Mouse (Mus musculus) midbrain, embryonic 12.5 days (tissue): ENCODE data around the gene Adk. TPM values are rescaled to one million over a fixed set of nuclear protein-coding genes. Genes with fewer than 3 reads are reported as not detected.

ENCODE experiments used
- ATAC-seq: fragments of 200-750 bp; cut with Nextera tagmentation; 2 replicates; pipeline ENCODE4 v1.8.0; 2017; ENCODE audit warnings: low read depth, moderate TSS enrichment, moderate library complexity; ENCODE audit not compliant: low FRiP score
- H3K27ac ChIP-seq: fragments of 300-500 bp; sonication (generic); replicated peaks from 2 replicates; pipeline ENCODE4 v1.5.1; 2016; ENCODE audit warnings: mild to moderate bottlenecking
- H3K27me3 ChIP-seq: fragments of 300-500 bp; sonication (generic); 2 replicates; pipeline ENCODE4 v1.6.1; 2016; ENCODE audit warnings: mild to moderate bottlenecking
- H3K36me3 ChIP-seq: fragments of 300-500 bp; sonication (generic); 2 replicates; pipeline ENCODE4 v1.6.1; 2016
- H3K4me1 ChIP-seq: fragments of 300-500 bp; sonication (generic); 2 replicates; pipeline ENCODE4 v1.6.1; 2016
- H3K4me2 ChIP-seq: fragments of 300-500 bp; sonication (generic); replicated peaks from 2 replicates; pipeline ENCODE4 v1.6.1; 2016; ENCODE audit warnings: mild to moderate bottlenecking, moderate library complexity
- H3K4me3 ChIP-seq: fragments of 300-500 bp; sonication (generic); 2 replicates; pipeline ENCODE4 v1.5.1; 2016; ENCODE audit warnings: mild to moderate bottlenecking
- H3K9ac ChIP-seq: fragments of 300-500 bp; sonication (generic); replicated peaks from 2 replicates; pipeline ENCODE4 v1.6.1; 2016; ENCODE audit warnings: mild to moderate bottlenecking, moderate library complexity
- H3K9me3 ChIP-seq: fragments of 300-500 bp; sonication (generic); 2 replicates; pipeline ENCODE4 v1.6.1; 2016; ENCODE audit warnings: mild to moderate bottlenecking
- WGBS: fragments of 180-500 bp; shearing (Covaris S2); methylation state at CpG from one replicate; pipeline ENCODE4 v1.1.7; 2016; 5-methylcytosine and 5-hydroxymethylcytosine counted together
- polyA plus RNA-seq: library from polyadenylated mRNA; unstranded; fragments of >200 nt; fragmentation: Nextera tagmentation; extraction: Ambion mirVana; gene quantifications from 2 replicates; pipeline ENCODE4 v1.2.1, GENCODE M21; 2016

The Adk gene
- polyA plus RNA-seq, 1 experiment from 2014 or later, result 84.3 TPM

GRCm38 (mm10) chr14:21047840-21048239, 4.5 kb upstream of the Adk start:
- no peak for ATAC-seq
- H3K4me1 ChIP-seq, result peaks cover 11% of the 10 kb centered on the region
- no peak overlapping the region for H3K27ac ChIP-seq
- peaks cover 16% of the 10 kb centered on the region; the same call in 1 of the 2 replicates for H3K36me3 ChIP-seq
- H3K9me3 ChIP-seq, result no peaks in the 10 kb centered on the region
- no peak overlapping the region for H3K9ac ChIP-seq
- no peak overlapping the region for H3K4me2 ChIP-seq
- H3K4me3 ChIP-seq, result no peak overlapping the region
- WGBS, result 90% methylated on average over 2 of the region's 2 CpGs
- no peaks in the 10 kb centered on the region for H3K27me3 ChIP-seq

- Histone ChIP-seq H3K9ac (no peak overlapping the region), H3K4me3 (no peak overlapping the region), H3K27ac (no peak overlapping the region), H3K4me1 (peaks cover 17% of the 10 kb centered on the region), H3K9me3 (no peaks in the 10 kb centered on the region), H3K27me3 (no peaks in the 10 kb centered on the region), H3K36me3 (peaks cover 14% of the 10 kb centered on the region; the same call in 1 of the 2 replicates), H3K4me2 (no peak overlapping the region)
- ATAC-seq, result no peak
Observed at GRCm38 (mm10) chr14:21048879-21049278, 3.5 kb upstream of the Adk start.

GRCm38 (mm10) chr14:21050734-21051133, 1.6 kb upstream of the Adk start:
- Histone ChIP-seq H3K36me3 (0 out of 2 replicates have a peak, but pooled peaks cover 5% of the 10 kb centered on the region), H3K9ac (no peak overlapping the region), H3K4me1 (peaks cover 17% of the 10 kb centered on the region), H3K27ac (no peak overlapping the region), H3K27me3 (no peaks in the 10 kb centered on the region), H3K4me3 (no peak overlapping the region), H3K9me3 (no peaks in the 10 kb centered on the region), H3K4me2 (no peak overlapping the region)
- 75% methylated on average over 3 of the region's 3 CpGs for whole genome bisulfite sequencing
- no peak for ATAC-seq

- Histone ChIP-seq H3K4me1 (peaks cover 17% of the 10 kb centered on the region), H3K9ac (peak overlapping the region; percentile 87), H3K4me2 (peak overlapping the region; percentile 79), H3K27ac (peak overlapping the region; percentile 92), H3K27me3 (no peaks in the 10 kb centered on the region), H3K36me3 (0 out of 2 replicates have a peak, but pooled peaks cover 5% of the 10 kb centered on the region), H3K4me3 (peak overlapping the region; percentile 90), H3K9me3 (no peaks in the 10 kb centered on the region)
- WGBS, result 11% methylated on average over 28 of the region's 28 CpGs
- ATAC-seq, result no peak; the same call in 1 of the 2 replicates
Observed at GRCm38 (mm10) chr14:21051380-21052111, 828 bp upstream of the Adk start.

- Histone ChIP-seq H3K36me3 (no peaks in the 10 kb centered on the region), H3K27me3 (no peaks in the 10 kb centered on the region), H3K4me1 (peaks cover 17% of the 10 kb centered on the region), H3K4me2 (peak overlapping the region; percentile 79), H3K9me3 (no peaks in the 10 kb centered on the region), H3K4me3 (peak overlapping the region; percentile 90), H3K9ac (peak overlapping the region; percentile 60), H3K27ac (peak overlapping the region; percentile 92)
- ATAC-seq, result peak; percentile 74
- under 1% methylated on average over 25 of the region's 25 CpGs for WGBS
Observed at GRCm38 (mm10) chr14:21052781-21053130, 382 bp downstream of the Adk start.

GRCm38 (mm10) chr14:21053151-21053550, 777 bp downstream of the Adk start:
- Histone ChIP-seq H3K4me3 (peak overlapping the region; percentile 90), H3K9ac (peak overlapping the region; percentile 60; the same call in 1 of the 2 replicates), H3K27me3 (no peaks in the 10 kb centered on the region), H3K36me3 (no peaks in the 10 kb centered on the region), H3K4me1 (peaks cover 17% of the 10 kb centered on the region), H3K4me2 (peak overlapping the region; percentile 79), H3K27ac (no peak overlapping the region), H3K9me3 (no peaks in the 10 kb centered on the region)
- ATAC-seq, result no peak
- 15% methylated on average over 8 of the region's 8 CpGs for WGBS

- Histone ChIP-seq H3K9me3 (no peaks in the 10 kb centered on the region), H3K36me3 (no peaks in the 10 kb centered on the region), H3K27ac (no peak overlapping the region), H3K27me3 (no peaks in the 10 kb centered on the region), H3K4me3 (no peak overlapping the region), H3K4me1 (peaks cover 17% of the 10 kb centered on the region), H3K4me2 (peak overlapping the region; percentile 79; the same call in 1 of the 2 replicates), H3K9ac (no peak overlapping the region)
- WGBS, result 55% methylated on average over 7 of the region's 7 CpGs
- no peak for ATAC-seq
Observed at GRCm38 (mm10) chr14:21053586-21053985, 1.2 kb downstream of the Adk start.

- Histone ChIP-seq H3K27ac (no peak overlapping the region), H3K4me3 (no peak overlapping the region)
Observed at GRCm38 (mm10) chr14:21058972-21059371, 6.6 kb downstream of the Adk start.

GRCm38 (mm10) chr14:21062766-21063513, 10.6 kb downstream of the Adk start:
- Histone ChIP-seq H3K9ac (no peak overlapping the region), H3K4me3 (no peak overlapping the region), H3K27ac (no peak overlapping the region), H3K36me3 (no peaks in the 10 kb centered on the region), H3K27me3 (no peaks in the 10 kb centered on the region), H3K4me1 (no peaks in the 10 kb centered on the region), H3K9me3 (no peaks in the 10 kb centered on the region), H3K4me2 (no peak overlapping the region)
- 74% methylated on average over 5 of the region's 5 CpGs for WGBS
- ATAC-seq, result no peak

More at GRCm38 (mm10) chr14:21058972-21059371, 6.6 kb downstream of the Adk start:
- Histone ChIP-seq H3K4me1 (no peaks in the 10 kb centered on the region), H3K27me3 (no peaks in the 10 kb centered on the region), H3K4me2 (no peak overlapping the region), H3K9me3 (no peaks in the 10 kb centered on the region), H3K9ac (no peak overlapping the region), H3K36me3 (no peaks in the 10 kb centered on the region)
- 92% methylated on average over 2 of the region's 2 CpGs for WGBS
- no peak for ATAC-seq

GRCm38 (mm10) chr14:21064321-21064720, 11.9 kb downstream of the Adk start:
- Histone ChIP-seq H3K36me3 (no peaks in the 10 kb centered on the region), H3K9ac (no peak overlapping the region), H3K9me3 (no peaks in the 10 kb centered on the region), H3K27ac (no peak overlapping the region), H3K4me1 (no peaks in the 10 kb centered on the region), H3K4me2 (no peak overlapping the region), H3K27me3 (no peaks in the 10 kb centered on the region), H3K4me3 (no peak overlapping the region)
- ATAC-seq, result no peak
- WGBS, result 60% methylated on average over 1 of the region's 1 CpGs

GRCm38 (mm10) chr14:21065490-21066162, 13.3 kb downstream of the Adk start:
- Histone ChIP-seq H3K27me3 (no peaks in the 10 kb centered on the region), H3K9me3 (no peaks in the 10 kb centered on the region), H3K4me3 (no peak overlapping the region), H3K27ac (no peak overlapping the region), H3K9ac (no peak overlapping the region), H3K4me2 (no peak overlapping the region), H3K36me3 (no peaks in the 10 kb centered on the region), H3K4me1 (no peaks in the 10 kb centered on the region)
- ATAC-seq, result no peak
- WGBS, result 84% methylated on average over 8 of the region's 8 CpGs

GRCm38 (mm10) chr14:21069594-21069993, 17.2 kb downstream of the Adk start:
- no peak for ATAC-seq
- H3K4me3 ChIP-seq, result no peak overlapping the region
- H3K4me2 ChIP-seq, result no peak overlapping the region
- H3K4me1 ChIP-seq, result no peaks in the 10 kb centered on the region
- H3K36me3 ChIP-seq, result no peaks in the 10 kb centered on the region
- H3K9ac ChIP-seq, result no peak overlapping the region
- WGBS, result 91% methylated on average over 5 of the region's 5 CpGs
- no peaks in the 10 kb centered on the region for H3K9me3 ChIP-seq
- no peak overlapping the region for H3K27ac ChIP-seq
- peaks cover 3% of the 10 kb centered on the region; the same call in 1 of the 2 replicates for H3K27me3 ChIP-seq
